Mouse (Mus musculus) C2C12 (cell line): ENCODE measurements around the gene Myo19. TPM values are rescaled to one million over a fixed set of nuclear protein-coding genes. Genes with fewer than 3 reads are reported as not detected.

Source experiments
- H3K27me3 ChIP-seq: one replicate; pipeline ENCODE4 v1.6.1; 2011; ENCODE audit not compliant: control insufficient read depth, insufficient read depth, insufficient read length
- H3K36me3 ChIP-seq: one replicate; pipeline ENCODE4 v1.6.1; 2011; ENCODE audit not compliant: control insufficient read depth, insufficient read depth
- H3K4me3 ChIP-seq: one replicate; pipeline ENCODE4 v1.5.1; 2011; ENCODE audit warnings: mild to moderate bottlenecking, control low read depth; ENCODE audit not compliant: poor library complexity, insufficient read depth, severe bottlenecking
- H3K79me2 ChIP-seq: one replicate; pipeline ENCODE4 v1.6.1; 2011; ENCODE audit not compliant: control insufficient read depth, insufficient read depth
- H3K79me3 ChIP-seq: one replicate; pipeline ENCODE4 v1.6.1; 2011; ENCODE audit warnings: low read depth, control low read depth
- H3ac ChIP-seq: one replicate; pipeline ENCODE3; 2011; ENCODE audit warnings: low read depth; ENCODE audit not compliant: control insufficient read depth, insufficient read length
- CEBPB ChIP-seq: IDR thresholded peaks from one replicate; pipeline ENCODE4 v1.6.1; 2011; ENCODE audit warnings: low read depth, mild to moderate bottlenecking, control low read depth, moderate library complexity
- CTCF ChIP-seq: IDR thresholded peaks from one replicate; pipeline ENCODE4 v1.5.1; 2011; ENCODE audit not compliant: control insufficient read depth, insufficient read depth, insufficient read length
- FOSL1 ChIP-seq: IDR thresholded peaks from one replicate; pipeline ENCODE4 v1.8.0; 2011; ENCODE audit warnings: mild to moderate bottlenecking, low read length; ENCODE audit not compliant: poor library complexity, insufficient read depth, severe bottlenecking
- MAX ChIP-seq: IDR thresholded peaks from one replicate; pipeline ENCODE4 v1.6.1; 2011; ENCODE audit warnings: mild to moderate bottlenecking, control low read depth
- MYOD1 ChIP-seq: IDR thresholded peaks from one replicate; pipeline ENCODE4 v1.6.1; 2011; ENCODE audit warnings: low read depth; ENCODE audit not compliant: control insufficient read depth, insufficient read length
- MYOG ChIP-seq: IDR thresholded peaks from one replicate; pipeline ENCODE4 v1.6.1; 2011; ENCODE audit not compliant: control insufficient read depth, insufficient read length; ENCODE audit errors: extremely low read depth
- USF1 ChIP-seq: IDR thresholded peaks from one replicate; pipeline ENCODE4 v1.6.1; 2011; ENCODE audit warnings: low read depth, mild to moderate bottlenecking, control low read depth, moderate library complexity
- polyA plus RNA-seq: library from polyadenylated mRNA; unstranded; fragments of >200 nt; fragmentation: generic; extraction: Trizol; gene quantifications from one replicate; pipeline ENCODE4 v1.2.1, GENCODE M21; 2012; ENCODE audit warnings: missing spikeins

The Myo19 gene
- polyA plus RNA-seq, 1 experiment = 13.2 TPM

DNA sequence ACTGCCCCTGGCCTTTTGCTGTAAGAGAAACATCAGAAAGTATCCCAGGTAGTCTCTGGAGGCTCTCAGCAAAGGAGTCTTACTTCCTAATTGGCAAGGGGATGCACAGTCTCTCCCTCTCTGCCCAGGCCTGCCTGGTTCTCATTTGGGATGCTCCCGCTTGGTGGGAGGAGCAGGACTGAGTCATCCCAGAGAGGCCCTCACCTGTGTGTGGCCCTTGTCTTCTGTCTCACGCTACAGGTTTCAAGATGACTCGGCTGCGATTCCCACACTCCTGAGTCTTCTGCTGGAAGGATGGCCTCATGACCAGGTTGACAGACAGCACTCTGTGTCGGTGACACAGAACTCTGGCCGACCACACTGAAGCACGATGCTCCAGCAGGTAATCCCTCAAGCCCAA, 2.4 kb downstream of the Myo19 start:
- Histone ChIP-seq H3ac (no peak overlapping the region), H3K36me3 (peaks cover 65% of the 10 kb centered on the region)

DNA sequence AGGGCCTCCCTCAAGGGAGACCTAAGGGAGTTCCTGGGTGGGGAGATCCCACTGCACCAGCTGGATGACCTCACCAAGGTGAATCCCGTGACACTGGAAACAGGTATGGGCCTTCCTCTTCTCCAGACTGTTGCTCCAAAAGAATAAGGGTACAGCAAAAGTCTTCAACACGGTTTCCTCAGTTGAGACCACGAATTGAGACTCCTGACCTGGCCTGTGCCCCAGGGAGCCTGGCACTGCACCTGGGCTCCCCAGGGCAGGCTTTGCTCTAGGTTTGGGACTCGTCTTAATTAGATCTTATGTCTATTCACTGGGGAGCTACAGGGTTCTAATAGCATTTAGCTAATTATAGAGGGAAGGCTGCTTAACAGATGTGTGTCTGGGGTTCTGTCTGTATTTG, 5.3 kb downstream of the Myo19 start:
- no peak overlapping the region for H3K4me3 ChIP-seq
- TF ChIP-seq CEBPB (no peak), USF1 (no peak), MAX (no peak), CTCF (no peak), FOSL1 (no peak), MYOG (no peak), MYOD1 (no peak)
- no peak overlapping the region for H3ac ChIP-seq
- H3K27me3 ChIP-seq = no peaks in the 10 kb centered on the region
- peaks cover 28% of the 10 kb centered on the region for H3K79me2 ChIP-seq
- peaks cover 17% of the 10 kb centered on the region for H3K79me3 ChIP-seq
- H3K36me3 ChIP-seq = peaks cover 84% of the 10 kb centered on the region

More for the DNA sequence above, 2.4 kb downstream of the Myo19 start:
- no peak for TF ChIP-seq CTCF
- no peak for TF ChIP-seq MAX
- no peak for TF ChIP-seq CEBPB
- no peak for TF ChIP-seq MYOD1
- no peak for TF ChIP-seq USF1
- TF ChIP-seq MYOG = no peak
- no peak for TF ChIP-seq FOSL1
- peaks cover 21% of the 10 kb centered on the region for H3K79me3 ChIP-seq
- no peak overlapping the region for H3K4me3 ChIP-seq
- H3K27me3 ChIP-seq = no peaks in the 10 kb centered on the region
- peaks cover 53% of the 10 kb centered on the region for H3K79me2 ChIP-seq

DNA sequence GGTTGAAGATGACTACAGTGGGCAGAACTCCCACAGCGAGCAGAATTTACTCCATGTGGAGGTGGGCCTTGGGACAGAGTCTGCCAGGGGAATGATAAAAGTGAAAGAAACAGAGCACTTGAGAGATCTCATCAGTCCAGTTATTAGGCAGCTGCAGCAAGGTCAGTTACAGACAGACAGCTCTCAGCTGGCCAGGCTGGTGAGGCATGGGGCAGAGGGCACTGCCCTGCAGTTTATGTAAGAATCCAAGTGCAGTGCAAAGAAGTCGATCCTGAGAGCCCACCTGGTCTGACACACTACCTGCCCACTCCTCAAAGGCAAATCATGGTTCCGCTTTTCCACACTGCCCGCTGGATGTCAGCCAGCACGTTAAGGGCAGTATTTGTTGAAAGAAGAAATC, 6.3 kb downstream of the Myo19 start:
- no peak overlapping the region for H3K4me3 ChIP-seq
- no peaks in the 10 kb centered on the region for H3K27me3 ChIP-seq
- H3K79me3 ChIP-seq = peaks cover 11% of the 10 kb centered on the region
- TF ChIP-seq USF1 (no peak), MAX (no peak), MYOG (no peak), FOSL1 (no peak), CEBPB (no peak), MYOD1 (no peak), CTCF (no peak)
- H3ac ChIP-seq = no peak overlapping the region
- peaks cover 90% of the 10 kb centered on the region for H3K36me3 ChIP-seq
- H3K79me2 ChIP-seq = peaks cover 18% of the 10 kb centered on the region

DNA sequence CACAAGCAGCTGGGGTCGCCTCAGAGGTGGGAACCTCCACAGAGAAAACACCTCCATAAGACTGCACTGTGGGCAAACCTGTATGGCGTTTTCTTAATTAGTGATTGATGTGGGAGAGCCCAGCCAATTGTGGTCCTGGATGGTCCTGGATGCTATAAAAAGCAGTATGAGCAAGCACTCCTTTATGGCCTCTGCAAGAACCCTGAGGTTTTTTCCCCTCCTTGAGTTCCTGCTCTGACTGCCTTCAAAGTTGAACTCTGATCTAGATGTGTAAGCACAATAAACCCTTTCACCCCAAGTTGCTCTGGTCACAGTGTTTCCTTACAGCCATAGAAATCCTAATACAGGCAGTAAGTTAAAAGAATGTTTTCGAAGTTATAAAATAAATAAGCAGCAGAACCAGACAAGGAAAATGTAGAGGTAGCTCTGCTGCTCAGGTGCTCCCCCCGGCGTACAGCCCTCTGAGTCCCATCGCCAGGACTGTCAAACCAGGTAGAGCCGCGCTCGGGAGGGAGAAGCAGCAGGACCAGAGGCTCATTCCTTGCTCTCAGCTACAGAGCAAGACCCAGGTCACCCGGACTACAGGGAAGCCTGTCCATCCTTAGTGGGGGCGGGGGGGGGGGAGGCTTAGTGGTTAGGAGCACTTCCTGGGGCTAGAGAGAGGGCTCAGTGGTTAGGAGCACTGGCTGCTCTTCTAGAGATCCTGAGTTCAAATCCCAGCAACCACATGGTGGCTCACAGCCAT, 7.0 kb downstream of the Myo19 start:
- TF ChIP-seq MYOD1 (no peak), CEBPB (no peak), MYOG (no peak), CTCF (no peak), USF1 (no peak), MAX (no peak), FOSL1 (no peak)
- no peak overlapping the region for H3ac ChIP-seq
- H3K27me3 ChIP-seq = no peaks in the 10 kb centered on the region
- peaks cover 11% of the 10 kb centered on the region for H3K79me2 ChIP-seq
- H3K36me3 ChIP-seq = peaks cover 90% of the 10 kb centered on the region
- H3K4me3 ChIP-seq = no peak overlapping the region
- peaks cover 4% of the 10 kb centered on the region for H3K79me3 ChIP-seq

DNA sequence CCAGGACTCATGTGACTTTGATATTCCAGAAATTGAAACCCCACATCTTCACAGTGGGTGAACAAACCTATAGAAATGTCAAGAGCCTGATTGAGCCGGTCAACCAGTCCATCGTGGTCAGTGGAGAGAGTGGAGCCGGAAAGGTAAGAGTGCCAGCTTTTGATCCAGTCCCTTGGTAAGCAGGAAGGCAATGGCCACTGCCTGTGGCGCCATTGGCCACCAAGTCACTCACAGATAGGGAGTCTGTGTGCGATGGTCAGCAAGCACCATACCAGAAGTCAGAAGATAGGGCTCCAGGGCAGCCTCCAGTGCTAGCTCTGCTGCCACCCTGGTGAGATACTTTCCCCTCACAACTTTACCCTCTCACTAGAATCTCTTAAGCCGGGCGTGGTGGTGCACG, 8.1 kb downstream of the Myo19 start:
- no peak overlapping the region for H3ac ChIP-seq
- TF ChIP-seq CTCF (no peak), USF1 (no peak), MYOG (no peak), MAX (no peak), MYOD1 (no peak), FOSL1 (no peak), CEBPB (no peak)
- no peak overlapping the region for H3K4me3 ChIP-seq
- H3K36me3 ChIP-seq = peaks cover 90% of the 10 kb centered on the region
- peaks cover under 1% of the 10 kb centered on the region for H3K79me2 ChIP-seq
- H3K27me3 ChIP-seq = no peaks in the 10 kb centered on the region
- H3K79me3 ChIP-seq = no peaks in the 10 kb centered on the region

DNA sequence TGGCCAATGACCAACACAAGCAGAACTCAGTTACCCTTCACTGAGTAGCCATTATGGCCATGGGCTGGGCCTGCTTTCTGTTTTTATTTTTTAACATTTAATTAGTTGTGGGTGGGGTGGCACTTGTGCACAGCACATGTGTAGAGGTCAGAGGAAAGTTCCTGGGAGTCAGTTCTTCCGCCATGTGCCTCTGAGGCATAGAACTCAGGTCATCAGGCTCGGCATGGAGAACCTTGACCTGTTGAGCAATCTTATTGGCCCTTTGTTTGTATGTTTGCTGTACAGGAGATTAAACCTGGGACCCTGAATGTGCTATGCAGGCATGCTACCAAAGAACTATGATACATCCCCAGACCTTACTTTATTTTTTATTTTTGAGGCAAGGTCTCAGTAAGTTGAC, 9.5 kb downstream of the Myo19 start:
- peaks cover 86% of the 10 kb centered on the region for H3K36me3 ChIP-seq
- TF ChIP-seq CEBPB = no peak
- no peak for TF ChIP-seq MYOD1
- TF ChIP-seq CTCF = no peak
- no peak for TF ChIP-seq MAX
- no peak for TF ChIP-seq MYOG
- TF ChIP-seq FOSL1 = no peak
- TF ChIP-seq USF1 = no peak
- H3K79me3 ChIP-seq = no peaks in the 10 kb centered on the region
- H3K27me3 ChIP-seq = no peaks in the 10 kb centered on the region
- no peaks in the 10 kb centered on the region for H3K79me2 ChIP-seq
- no peak overlapping the region for H3K4me3 ChIP-seq
- H3ac ChIP-seq = no peak overlapping the region
